9 mouse cellular contexts compared by ENCODE assay signal in genomic region chr2:165778927-165779326, GRCm38 (mm10).
DNase-seq lines count a peak whose midpoint lies in the region; ATAC-seq and TF ChIP-seq lines count a peak whose summit lies in the region.
"Had no signal": no experiment of that assay in that cellular context is flagged by ENCODE, and none has a peak within 500 bp of the region (broad histone marks: within the 10 kb centered on the region; RNA-seq: fewer than 3 reads in every experiment).

No protein-coding gene starts in this region.

- H3K9ac ChIP-seq in liver, embryonic 12.5 days = no peak overlapping the region
- H3K9ac ChIP-seq in intestine, postnatal 0 days (ENCODE audit: low read depth, low read length) = no peak overlapping the region
- H3K9ac ChIP-seq in midbrain, embryonic 16.5 days (ENCODE audit: low read depth, low read length) = peak overlapping the region; percentile 2; the same call in 1 of the 2 replicates

- H3K4me3 ChIP-seq in liver, embryonic 12.5 days = no peak overlapping the region
- no peak overlapping the region for H3K4me3 ChIP-seq in intestine, postnatal 0 days (ENCODE audit: low read depth, low read length)
- H3K4me3 ChIP-seq in midbrain, embryonic 16.5 days (ENCODE audit: low read depth, low read length) = no peak overlapping the region

- WGBS in liver, embryonic 12.5 days (ENCODE audit: insufficient replicate concordance) = 30% methylated on average over 6 of the region's 6 CpGs
- WGBS in intestine, postnatal 0 days = 27% methylated on average over 6 of the region's 6 CpGs
- WGBS in midbrain, embryonic 16.5 days = 23% methylated on average over 6 of the region's 6 CpGs

- no peak overlapping the region for H3K4me2 ChIP-seq in liver, embryonic 12.5 days
- no peak overlapping the region for H3K4me2 ChIP-seq in intestine, postnatal 0 days (replicated peaks; ENCODE audit: low read depth)
- H3K4me2 ChIP-seq in midbrain, embryonic 16.5 days (ENCODE audit: low read length) = no peak overlapping the region

- no peaks in the 10 kb centered on the region for H3K4me1 ChIP-seq in liver, embryonic 12.5 days
- H3K4me1 ChIP-seq in intestine, postnatal 0 days (replicated peaks; ENCODE audit: control insufficient read depth, insufficient read depth, low read length) = no peaks in the 10 kb centered on the region
- peaks cover 6% of the 10 kb centered on the region for H3K4me1 ChIP-seq in midbrain, embryonic 16.5 days (ENCODE audit: control insufficient read depth, insufficient read depth, low read length)

- DNase-seq in liver = peak; percentile 78
- DNase-seq in embryo, embryonic 10 days (ENCODE audit: low spot score) = peak; percentile 95
- DNase-seq in gastrocnemius, postnatal 10 days = peak; percentile 68
- peak; percentile 82 to 90 for DNase-seq in left cerebral cortex, postnatal 25 days (ENCODE audit: low spot score in 2 of 2)
- peak; percentile 33 to 59 for DNase-seq in spleen, adult 18-20 months

- peaks cover 28% of the 10 kb centered on the region for H3K36me3 ChIP-seq in liver, embryonic 12.5 days
- peaks cover 17% of the 10 kb centered on the region for H3K36me3 ChIP-seq in intestine, postnatal 0 days (ENCODE audit: control insufficient read depth, insufficient read depth)
- no peaks in the 10 kb centered on the region for H3K36me3 ChIP-seq in midbrain, embryonic 16.5 days (ENCODE audit: control insufficient read depth, insufficient read depth, low read length)

- H3K27ac ChIP-seq in liver, embryonic 12.5 days = no peak overlapping the region
- H3K27ac ChIP-seq in intestine, postnatal 0 days (ENCODE audit: low read depth, low read length) = no peak overlapping the region
- H3K27ac ChIP-seq in midbrain, embryonic 16.5 days (ENCODE audit: low read length) = peak overlapping the region; percentile 56

- 0 out of 2 replicates have a peak, but pooled peaks cover 5% of the 10 kb centered on the region for H3K9me3 ChIP-seq in liver, embryonic 12.5 days (replicated peaks)
- no peaks in the 10 kb centered on the region for H3K9me3 ChIP-seq in intestine, postnatal 0 days (ENCODE audit: control insufficient read depth)
- no peaks in the 10 kb centered on the region for H3K9me3 ChIP-seq in midbrain, embryonic 16.5 days (replicated peaks; ENCODE audit: control insufficient read depth, low read length, poor library complexity, severe bottlenecking)

- intact Hi-C loops in left cerebral cortex, postnatal 25 days (cut with DNase I) = loop anchor here (5.0 kb wide), 1 partner anchor 268 kb away; no protein-coding TSS in a partner anchor

- ATAC-seq in liver, embryonic 12.5 days = no peak
- ATAC-seq in intestine, postnatal 0 days = peak; percentile 37
- peak; percentile 88 for ATAC-seq in midbrain, embryonic 16.5 days
- ATAC-seq: Patski had no signal

- TF ChIP-seq CTCF in intestine, postnatal 0 days (IDR thresholded peaks at IDR 0.05; ENCODE audit: low read depth) = peak; percentile 97

- H3K27me3 ChIP-seq in liver, embryonic 12.5 days (replicated peaks) = no peaks in the 10 kb centered on the region
- no peaks in the 10 kb centered on the region for H3K27me3 ChIP-seq in intestine, postnatal 0 days (replicated peaks; ENCODE audit: control insufficient read depth, insufficient read depth, low read length)
- H3K27me3 ChIP-seq in midbrain, embryonic 16.5 days (ENCODE audit: control insufficient read depth, insufficient read depth, low read depth, low read length) = no peaks in the 10 kb centered on the region
- H3K27me3 ChIP-seq: Patski had no signal
